Mouse (Mus musculus) testis, adult 2 months (tissue): Measurements from ENCODE around the gene Vstm4. TPM values are rescaled to one million over a fixed set of nuclear protein-coding genes. Genes with fewer than 3 reads are reported as not detected.

Source experiments
- H3K27ac ChIP-seq: fragments of 200-500 bp; 2 replicates; pipeline ENCODE4 v1.5.1; 2012; ENCODE audit warnings: low read depth, low read length; ENCODE audit not compliant: control insufficient read depth, insufficient read depth
- H3K27me3 ChIP-seq: fragments of 200-500 bp; 2 replicates; pipeline ENCODE4 v1.6.1; 2012; ENCODE audit warnings: mild to moderate bottlenecking, low read length, moderate library complexity; ENCODE audit not compliant: control insufficient read depth, insufficient read depth
- H3K36me3 ChIP-seq: fragments of 200-500 bp; 2 replicates; pipeline ENCODE4 v1.6.1; 2012; ENCODE audit warnings: mild to moderate bottlenecking, low read length; ENCODE audit not compliant: control insufficient read depth, insufficient read depth
- H3K4me1 ChIP-seq: fragments of 200-500 bp; 2 replicates; pipeline ENCODE4 v1.6.1; 2012; ENCODE audit warnings: low read length; ENCODE audit not compliant: control insufficient read depth, insufficient read depth
- H3K4me3 ChIP-seq: fragments of 200-500 bp; 2 replicates; pipeline ENCODE4 v1.5.1; 2012; ENCODE audit warnings: low read depth, mild to moderate bottlenecking, low read length, moderate library complexity, mixed read lengths; ENCODE audit not compliant: control insufficient read depth
- CTCF ChIP-seq: fragments of 200-500 bp; IDR thresholded peaks from 2 replicates; pipeline ENCODE4 v1.5.1; 2012; ENCODE audit warnings: low read depth, mild to moderate bottlenecking, inconsistent platforms, low read length, moderate library complexity; ENCODE audit not compliant: control insufficient read depth, insufficient read depth, insufficient replicate concordance
- POLR2A ChIP-seq: fragments of 200-500 bp; IDR thresholded peaks from 2 replicates; pipeline ENCODE4 v1.6.1; 2012; ENCODE audit warnings: low read depth, mild to moderate bottlenecking, inconsistent platforms, low read length, moderate library complexity; ENCODE audit not compliant: control insufficient read depth
- polyA plus RNA-seq: library from polyadenylated mRNA; depleted of rRNA; stranded (reverse); fragments of >200 nt; gene quantifications from 2 replicates; pipeline ENCODE4 v1.2.3, GENCODE M21; 2012

Gene Vstm4
- polyA plus RNA-seq, 1 experiment, result 5.9 TPM

DNA sequence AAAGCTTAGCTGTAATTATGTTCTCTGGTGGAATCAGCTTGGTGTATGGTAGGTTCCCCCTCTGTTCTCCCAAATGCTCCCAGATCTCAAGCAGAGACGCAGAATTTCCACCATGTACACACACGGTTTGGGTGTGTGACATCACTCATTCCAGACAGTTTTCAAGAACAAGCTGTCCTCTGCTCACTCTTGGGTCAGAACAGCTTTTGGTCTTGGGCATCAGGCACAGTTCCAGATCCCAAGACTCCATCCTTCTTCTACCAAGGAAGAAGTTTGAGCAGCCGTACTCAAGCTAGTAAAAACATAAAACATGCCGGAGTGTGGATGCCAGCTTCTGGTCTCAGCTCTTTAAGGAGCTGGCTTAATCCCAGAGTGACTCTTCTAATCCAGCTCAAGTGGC lies 54.6 kb downstream of the Vstm4 start:
- Histone ChIP-seq H3K4me3 (no peak overlapping the region), H3K27ac (no peak overlapping the region), H3K27me3 (no peaks in the 10 kb centered on the region), H3K36me3 (no peaks in the 10 kb centered on the region), H3K4me1 (no peaks in the 10 kb centered on the region)
- TF ChIP-seq CTCF (no peak), POLR2A (no peak)

DNA sequence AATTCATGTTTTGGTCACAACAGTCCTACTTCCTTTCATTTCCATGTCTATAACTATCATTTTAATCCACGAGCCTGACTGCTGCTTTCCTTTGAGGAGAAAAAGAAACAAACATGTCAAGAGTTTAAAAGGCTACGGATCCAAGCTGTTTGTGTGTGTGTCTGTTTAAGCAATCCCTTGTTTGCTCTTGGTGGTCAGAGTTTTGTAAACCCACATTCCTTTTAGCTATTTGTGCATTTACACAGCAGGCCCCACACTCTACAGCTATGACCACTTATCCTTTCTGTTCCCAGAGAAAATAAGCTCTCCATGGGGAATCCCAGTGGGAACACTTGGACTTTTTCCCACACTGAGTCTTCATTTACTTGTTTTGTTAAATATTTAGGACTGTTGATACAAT lies 58.8 kb downstream of the Vstm4 start:
- TF ChIP-seq POLR2A (no peak), CTCF (no peak)
- H3K27ac ChIP-seq, result no peak overlapping the region

DNA sequence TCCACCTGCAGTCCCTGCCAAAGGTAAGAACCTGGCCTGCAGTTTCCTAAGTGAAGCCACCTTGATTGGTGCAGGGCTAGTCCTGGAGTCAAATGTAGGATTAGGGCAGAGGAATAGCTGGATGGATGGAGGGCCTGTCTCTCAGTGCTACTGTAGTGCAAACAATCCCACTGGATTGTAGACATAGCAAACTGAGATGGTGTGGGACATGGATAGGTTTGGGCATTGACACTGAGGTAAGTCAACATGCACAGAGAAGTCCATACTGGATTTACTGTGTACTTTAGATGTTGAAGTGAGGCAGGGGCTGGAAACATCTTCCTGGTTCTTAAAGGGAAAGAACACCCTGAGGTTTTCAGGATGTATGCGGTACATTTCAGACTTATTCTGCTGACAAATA lies 61.4 kb downstream of the Vstm4 start:
- no peaks in the 10 kb centered on the region for H3K4me1 ChIP-seq
- TF ChIP-seq CTCF, result no peak
- TF ChIP-seq POLR2A, result no peak
- no peaks in the 10 kb centered on the region for H3K27me3 ChIP-seq
- no peak overlapping the region for H3K27ac ChIP-seq
- no peak overlapping the region for H3K4me3 ChIP-seq
- no peaks in the 10 kb centered on the region for H3K36me3 ChIP-seq

More for the DNA sequence above, 58.8 kb downstream of the Vstm4 start:
- no peaks in the 10 kb centered on the region for H3K36me3 ChIP-seq
- no peak overlapping the region for H3K4me3 ChIP-seq
- no peaks in the 10 kb centered on the region for H3K27me3 ChIP-seq
- H3K4me1 ChIP-seq, result no peaks in the 10 kb centered on the region

DNA sequence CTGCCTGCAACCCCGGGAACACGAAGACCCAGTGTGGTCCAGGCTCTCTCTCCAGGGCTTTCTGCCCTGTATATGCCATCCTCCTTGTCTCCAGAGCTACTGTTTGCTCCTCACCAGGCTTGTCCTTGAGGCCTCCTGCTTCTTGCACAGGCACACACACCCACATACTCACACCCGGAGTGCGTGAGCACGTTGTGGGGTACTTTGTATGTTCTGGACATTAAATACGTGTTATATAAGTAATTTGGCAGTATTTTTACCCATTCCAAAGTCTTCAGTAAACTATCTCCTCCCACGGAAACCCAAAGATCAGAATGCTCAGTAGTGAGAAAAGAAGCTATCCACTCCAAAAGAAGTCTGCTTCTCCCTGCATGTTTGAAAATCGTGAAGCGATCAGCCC lies 67.3 kb downstream of the Vstm4 start:
- H3K27ac ChIP-seq, result no peak overlapping the region
- no peak overlapping the region for H3K4me3 ChIP-seq
- TF ChIP-seq CTCF (no peak), POLR2A (no peak)
- H3K4me1 ChIP-seq, result no peaks in the 10 kb centered on the region
- H3K27me3 ChIP-seq, result no peaks in the 10 kb centered on the region
- no peaks in the 10 kb centered on the region for H3K36me3 ChIP-seq

DNA sequence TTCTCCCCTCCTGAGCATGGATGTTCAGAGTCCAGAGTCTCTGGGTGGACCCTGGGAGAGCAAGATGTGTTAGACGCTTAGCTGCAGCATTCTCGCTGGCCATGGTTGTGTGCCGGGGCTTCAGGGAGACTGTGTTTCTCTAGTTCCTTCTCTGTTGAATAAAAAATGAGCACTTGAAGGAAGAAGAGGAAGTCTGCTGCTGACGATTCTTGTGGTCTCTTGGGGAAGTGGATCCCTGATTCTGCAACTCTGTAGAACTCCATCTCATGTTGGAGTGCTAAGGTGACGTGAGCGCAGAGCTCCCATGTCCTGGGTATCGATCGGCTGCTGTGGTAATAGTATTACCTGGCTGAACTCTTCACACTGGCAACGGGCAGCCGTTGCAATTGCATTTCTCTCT lies 75.2 kb downstream of the Vstm4 start:
- Histone ChIP-seq H3K36me3 (no peaks in the 10 kb centered on the region), H3K4me1 (no peaks in the 10 kb centered on the region), H3K4me3 (no peak overlapping the region), H3K27me3 (no peaks in the 10 kb centered on the region), H3K27ac (no peak overlapping the region)
- TF ChIP-seq POLR2A (no peak), CTCF (no peak)

DNA sequence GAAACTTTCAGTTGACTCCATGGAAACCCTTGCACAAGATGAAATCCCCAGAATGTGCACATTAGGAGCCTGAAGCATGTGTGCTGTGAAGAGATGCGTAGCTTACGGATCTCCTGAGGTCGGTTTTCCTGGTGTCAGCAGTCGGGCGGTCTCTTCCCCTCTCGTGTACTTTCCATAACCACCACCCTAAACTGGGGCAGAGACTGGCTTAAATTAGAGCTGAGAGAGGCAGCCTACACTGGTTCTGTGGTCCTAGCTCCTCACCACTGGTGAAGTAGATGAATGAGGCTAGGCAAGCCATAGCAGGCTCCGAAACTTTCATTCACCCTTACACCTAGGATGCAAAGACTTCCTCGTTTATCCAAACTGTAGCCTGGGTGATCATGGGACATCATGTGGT lies 75.7 kb downstream of the Vstm4 start:
- Histone ChIP-seq H3K36me3 (no peaks in the 10 kb centered on the region), H3K27ac (no peak overlapping the region), H3K4me3 (no peak overlapping the region), H3K4me1 (no peaks in the 10 kb centered on the region), H3K27me3 (no peaks in the 10 kb centered on the region)
- TF ChIP-seq POLR2A, result no peak
- no peak for TF ChIP-seq CTCF

DNA sequence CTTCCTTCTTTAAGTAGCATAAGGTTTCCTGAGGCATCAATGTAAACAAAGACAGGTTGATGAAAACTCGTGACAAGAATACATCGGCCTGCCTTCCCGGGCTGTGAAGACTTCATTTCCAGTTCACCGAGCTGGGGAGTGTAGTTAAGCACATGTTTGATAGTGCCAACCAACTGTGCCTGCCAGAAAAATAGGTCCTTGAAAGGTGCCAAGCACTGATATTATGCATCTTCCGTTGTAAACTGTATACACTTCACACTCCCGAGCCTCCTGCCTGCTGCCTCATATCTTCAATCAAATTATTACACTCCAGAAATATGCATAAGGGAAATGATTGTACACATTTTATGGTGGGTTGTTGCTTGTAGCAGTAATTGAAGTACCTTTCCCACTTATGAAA lies 77.5 kb downstream of the Vstm4 start:
- Histone ChIP-seq H3K4me1 (no peaks in the 10 kb centered on the region), H3K4me3 (no peak overlapping the region), H3K36me3 (no peaks in the 10 kb centered on the region), H3K27me3 (no peaks in the 10 kb centered on the region), H3K27ac (no peak overlapping the region)
- TF ChIP-seq CTCF (no peak), POLR2A (no peak)

DNA sequence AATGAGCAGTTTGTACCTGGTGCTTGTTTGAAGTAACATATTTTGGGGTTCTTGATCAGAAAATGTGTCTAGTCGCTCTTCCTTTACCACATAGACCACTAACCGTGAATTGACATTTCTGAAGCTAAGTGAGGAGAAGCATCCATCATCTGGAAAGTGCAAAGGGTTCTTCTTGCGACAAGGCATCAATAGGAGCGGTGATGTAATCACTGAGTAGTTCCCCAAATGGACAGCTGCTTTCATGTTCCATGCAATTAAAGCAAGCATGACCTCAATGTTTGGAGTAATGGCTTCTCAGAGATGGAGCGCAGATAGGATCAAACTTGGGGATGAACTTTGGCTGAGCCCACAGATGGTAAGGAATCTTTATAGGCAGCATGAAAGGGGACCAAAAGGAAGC lies 82.7 kb downstream of the Vstm4 start:
- H3K4me1 ChIP-seq, result no peaks in the 10 kb centered on the region
- H3K27me3 ChIP-seq, result no peaks in the 10 kb centered on the region
- TF ChIP-seq CTCF (no peak), POLR2A (no peak)
- no peaks in the 10 kb centered on the region for H3K36me3 ChIP-seq
- H3K27ac ChIP-seq, result no peak overlapping the region
- no peak overlapping the region for H3K4me3 ChIP-seq
